In genomic region chr4:47037321-47037657, GRCm38 (mm10) we compare ENCODE assay signal across 8 mouse cellular contexts. TPM values are rescaled to one million over a fixed set of nuclear protein-coding genes. Genes with fewer than 3 reads are reported as not detected.
DNase-seq lines count a peak whose midpoint lies in the region; ATAC-seq and TF ChIP-seq lines count a peak whose summit lies in the region.

No protein-coding gene starts in this region.

- no peaks in the 10 kb centered on the region for H3K27me3 ChIP-seq in liver, embryonic 15.5 days
- no peaks in the 10 kb centered on the region for H3K27me3 ChIP-seq in thymus, adult 2 months (ENCODE audit: control insufficient read depth, insufficient read depth, low read length)

- WGBS in liver, embryonic 15.5 days (ENCODE audit: insufficient replicate concordance) = 7% methylated on average over 5 of the region's 5 CpGs
- WGBS in thymus, adult 2 months = 12% methylated on average over 5 of the region's 5 CpGs

- peak; percentile 77; the same call in 1 of the 2 replicates for TF ChIP-seq CTCF in thymus, adult 2 months (IDR thresholded peaks at IDR 0.05; ENCODE audit: borderline replicate concordance, control insufficient read depth, extremely low read depth, insufficient read depth, low read length, poor library complexity)

- no peak overlapping the region for H3K9ac ChIP-seq in liver, embryonic 15.5 days

- no peaks in the 10 kb centered on the region for H3K9me3 ChIP-seq in liver, embryonic 15.5 days (replicated peaks)

- H3K4me1 ChIP-seq in liver, embryonic 15.5 days (replicated peaks) = no peaks in the 10 kb centered on the region
- H3K4me1 ChIP-seq in thymus, adult 2 months (replicated peaks; ENCODE audit: control insufficient read depth, insufficient read depth, low read length) = no peaks in the 10 kb centered on the region

- H3K4me2 ChIP-seq in liver, embryonic 15.5 days = no peak overlapping the region

- ATAC-seq in liver, embryonic 15.5 days (ENCODE audit: insufficient read depth) = peak; percentile 22; the same call in 1 of the 2 replicates
- ATAC-seq in neutrophil, adult 5-6 weeks (ENCODE audit: extremely low read depth, insufficient number of reproducible peaks, low FRiP score, poor library complexity, severe bottlenecking) = peak; percentile 64

- peak; percentile 73 for DNase-seq in A20 (ENCODE audit: low read depth, low spot score)
- DNase-seq in adipocyte (ENCODE audit: low spot score) = peak; percentile 78
- DNase-seq in embryo, embryonic 10.5 days (ENCODE audit: low spot score) = peak; percentile 86
- peak; percentile 57 to 74 for DNase-seq in gastrocnemius, postnatal 4 days (ENCODE audit: low spot score in 2 of 2)
- DNase-seq in kidney, postnatal 14 days = peak; percentile 81
- peak; percentile 80 for DNase-seq in thymus, adult 2 months

- no peak overlapping the region for H3K27ac ChIP-seq in liver, embryonic 15.5 days (replicated peaks)
- H3K27ac ChIP-seq in thymus, adult 2 months (ENCODE audit: control insufficient read depth, insufficient read depth, low read length) = no peak overlapping the region

- no peaks in the 10 kb centered on the region for H3K36me3 ChIP-seq in liver, embryonic 15.5 days (replicated peaks)
- no peaks in the 10 kb centered on the region for H3K36me3 ChIP-seq in thymus, adult 2 months (ENCODE audit: control insufficient read depth, insufficient read depth, low read length)

- no peak for TF ChIP-seq POLR2A in thymus, adult 2 months (IDR thresholded peaks at IDR 0.05; ENCODE audit: control insufficient read depth, extremely low read depth, insufficient read depth, low read length, poor library complexity)

- H3K4me3 ChIP-seq in liver, embryonic 15.5 days (replicated peaks) = no peak overlapping the region
- H3K4me3 ChIP-seq in thymus, adult 2 months (ENCODE audit: control insufficient read depth, insufficient read depth, low read length) = no peak overlapping the region

RNA-seq across cellular contexts. Expression of gene Anks6, which starts 19.9 kb away (rescaled TPM):
- 10 to 100 TPM in 1 of 2 experiments, 1 to 10 TPM in 1; 9.6 to 10.9 TPM for total RNA-seq in gastrocnemius, postnatal 4 days (2021)
- 0.08 and 0.22 TPM in 2 replicates for polyA plus RNA-seq in liver, embryonic 15.5 days (2015; fragmentation: Nextera tagmentation; extraction: Ambion mirVana)
- total RNA-seq in neutrophil, adult 5-6 weeks (2017) = not detected in 2 replicates
- polyA plus RNA-seq in thymus, adult 2 months (2012; rRNA removed) = 2.0 and 2.5 TPM in 2 replicates

RNA-seq across cellular contexts. Expression of gene Gabbr2, which starts 45.6 kb away (rescaled TPM):
- total RNA-seq in gastrocnemius, postnatal 4 days (2021) = under 1 TPM; 0.25 to 0.34 TPM
- polyA plus RNA-seq in liver, embryonic 15.5 days (2015; fragmentation: Nextera tagmentation; extraction: Ambion mirVana) = 0.02 TPM in 1 of 2 replicates, not detected in the other
- not detected in 2 replicates for total RNA-seq in neutrophil, adult 5-6 weeks (2017)
- 0.19 and 0.20 TPM in 2 replicates for polyA plus RNA-seq in thymus, adult 2 months (2012; rRNA removed)

RNA-seq across cellular contexts. Expression of gene Galnt12, which starts 54.4 kb away (rescaled TPM):
- total RNA-seq in gastrocnemius, postnatal 4 days (2021) = 1 to 10 TPM; 1.2 to 1.3 TPM
- polyA plus RNA-seq in liver, embryonic 15.5 days (2015; fragmentation: Nextera tagmentation; extraction: Ambion mirVana) = 0.59 and 0.70 TPM in 2 replicates
- total RNA-seq in neutrophil, adult 5-6 weeks (2017) = 13.1 and 13.7 TPM in 2 replicates
- 34.9 and 39.6 TPM in 2 replicates for polyA plus RNA-seq in thymus, adult 2 months (2012; rRNA removed)

Comparison
In these comparisons a context has a peak if more than half of its experiments do, and no peak if none do; other contexts are left out.
1. RNA of gene Anks6, which starts 19.9 kb away (total RNA-seq): 9.6 to 10.9 TPM in gastrocnemius, postnatal 4 days; not detected in neutrophil, adult 5-6 weeks; every median in the first group is over 10 times any median in the second.
2. Peak in every context shown above with its lines, with median percentiles within 50 percentile points of each other: DNase-seq.